Mouse (Mus musculus) cerebellum, adult 2 months (tissue): ENCODE measurements around the gene Gm43552. TPM values are rescaled to one million over a fixed set of nuclear protein-coding genes. Genes with fewer than 3 reads are reported as not detected.
A peak's percentile ranks its signal among the peaks of the same experiment; 100 is the strongest.

ENCODE experiments used
- DNase-seq, 2 experiments: peaks; one replicate each; pipeline ENCODE4 v3.0.0; 2021
- H3K27ac ChIP-seq: fragments of 200-500 bp; 2 replicates; pipeline ENCODE4 v1.5.1; 2012; ENCODE audit warnings: low read length, control low read depth, inconsistent platforms; ENCODE audit not compliant: insufficient read depth
- H3K27me3 ChIP-seq: fragments of 200-500 bp; 2 replicates; pipeline ENCODE4 v1.6.1; 2012; ENCODE audit warnings: inconsistent platforms, mild to moderate bottlenecking, low read length, moderate library complexity; ENCODE audit not compliant: control insufficient read depth, insufficient read depth
- H3K4me1 ChIP-seq: fragments of 200-500 bp; 2 replicates; pipeline ENCODE4 v1.6.1; 2011; ENCODE audit warnings: low read length; ENCODE audit not compliant: control insufficient read depth, insufficient read depth
- H3K4me3 ChIP-seq: fragments of 200-500 bp; replicated peaks from 2 replicates; pipeline ENCODE3; 2011; ENCODE audit warnings: mild to moderate bottlenecking, low read depth, low read length, control low read depth; ENCODE audit not compliant: insufficient read depth
- CTCF ChIP-seq: fragments of 200-500 bp; IDR thresholded peaks from 2 replicates; pipeline ENCODE4 v1.5.1; 2011; ENCODE audit warnings: low read depth, mild to moderate bottlenecking, control low read depth, low read length, moderate library complexity, borderline replicate concordance; ENCODE audit not compliant: insufficient read depth
- POLR2A ChIP-seq: fragments of 200-500 bp; IDR thresholded peaks from 2 replicates; pipeline ENCODE4 v1.6.1; 2011; ENCODE audit warnings: low read length, control low read depth, borderline replicate concordance; ENCODE audit not compliant: insufficient read depth
- WGBS: fragments of 180-500 bp; shearing (Covaris S2); methylation state at CpG from one replicate; pipeline ENCODE4 v1.1.7; 2018; 5-methylcytosine and 5-hydroxymethylcytosine counted together
- polyA plus RNA-seq: library from polyadenylated mRNA; depleted of rRNA; stranded (reverse); fragments of >200 nt; gene quantifications from 2 replicates; pipeline ENCODE4 v1.2.3, GENCODE M21; 2012

Gm43552 gene
- polyA plus RNA-seq, 1 experiment: not detected

GRCm38 (mm10) chr5:65466911-65467310 lies 25.7 kb downstream of the Gm43552 start:
- Histone ChIP-seq H3K27me3 (no peaks in the 10 kb centered on the region), H3K4me1 (peaks cover 6% of the 10 kb centered on the region), H3K27ac (no peak overlapping the region), H3K4me3 (no peak overlapping the region)
- TF ChIP-seq POLR2A (no peak), CTCF (no peak)
- WGBS: 89% methylated on average over 3 of the region's 3 CpGs
- no peak for DNase-seq

GRCm38 (mm10) chr5:65460361-65460760 lies 32.3 kb downstream of the Gm43552 start:
- no peak for TF ChIP-seq CTCF
- no peak for TF ChIP-seq POLR2A
- no peak for DNase-seq
- Histone ChIP-seq H3K4me1 (peaks cover 6% of the 10 kb centered on the region; the same call in 1 of the 2 replicates), H3K27me3 (no peaks in the 10 kb centered on the region), H3K27ac (no peak overlapping the region), H3K4me3 (no peak overlapping the region)
- WGBS: 90% methylated on average over 14 of the region's 14 CpGs

GRCm38 (mm10) chr5:65459454-65459853 lies 33.2 kb downstream of the Gm43552 start:
- peak overlapping the region; percentile 26; the same call in 1 of the 2 replicates for H3K27ac ChIP-seq
- no peak overlapping the region for H3K4me3 ChIP-seq
- peak in 1 of 2 experiments; percentile 62 for DNase-seq
- no peaks in the 10 kb centered on the region for H3K27me3 ChIP-seq
- peaks cover 6% of the 10 kb centered on the region; the same call in 1 of the 2 replicates for H3K4me1 ChIP-seq
- WGBS: 32% methylated on average over 3 of the region's 3 CpGs
- no peak for TF ChIP-seq POLR2A
- no peak for TF ChIP-seq CTCF

- Histone ChIP-seq H3K27ac (no peak overlapping the region), H3K4me1 (peaks cover 6% of the 10 kb centered on the region; the same call in 1 of the 2 replicates), H3K27me3 (no peaks in the 10 kb centered on the region), H3K4me3 (no peak overlapping the region)
- TF ChIP-seq POLR2A (no peak), CTCF (no peak)
- 82% methylated on average over 5 of the region's 5 CpGs for WGBS
- DNase-seq: no peak
These were observed 34.8 kb downstream of the Gm43552 start for GRCm38 (mm10) chr5:65457846-65458245.

- H3K4me1 ChIP-seq: peaks cover 6% of the 10 kb centered on the region; the same call in 1 of the 2 replicates
- no peaks in the 10 kb centered on the region for H3K27me3 ChIP-seq
- no peak overlapping the region; the same call in 1 of the 2 replicates for H3K27ac ChIP-seq
- TF ChIP-seq POLR2A: no peak
- TF ChIP-seq CTCF: no peak
- DNase-seq: no peak
- no peak overlapping the region for H3K4me3 ChIP-seq
- WGBS: 72% methylated on average over 7 of the region's 7 CpGs
These were observed 35.4 kb downstream of the Gm43552 start for GRCm38 (mm10) chr5:65457086-65457827.

GRCm38 (mm10) chr5:65454771-65455170 lies 37.9 kb downstream of the Gm43552 start:
- H3K27ac ChIP-seq: no peak overlapping the region
- DNase-seq: no peak
- 80% methylated on average over 5 of the region's 5 CpGs for WGBS
- H3K4me1 ChIP-seq: no peaks in the 10 kb centered on the region
- no peak overlapping the region for H3K4me3 ChIP-seq
- TF ChIP-seq POLR2A (no peak), CTCF (no peak)
- no peaks in the 10 kb centered on the region for H3K27me3 ChIP-seq

GRCm38 (mm10) chr5:65448941-65449340 lies 43.7 kb downstream of the Gm43552 start:
- no peak for DNase-seq

GRCm38 (mm10) chr5:65447826-65448225 lies 44.8 kb downstream of the Gm43552 start:
- peak; percentile 85 to 94 for DNase-seq
- no peaks in the 10 kb centered on the region for H3K27me3 ChIP-seq
- peaks cover 5% of the 10 kb centered on the region; the same call in 1 of the 2 replicates for H3K4me1 ChIP-seq
- no peak overlapping the region for H3K27ac ChIP-seq
- no peak overlapping the region for H3K4me3 ChIP-seq
- no peak for TF ChIP-seq POLR2A
- TF ChIP-seq CTCF: no peak
- WGBS: 22% methylated on average over 2 of the region's 2 CpGs

More at GRCm38 (mm10) chr5:65448941-65449340, 43.7 kb downstream of the Gm43552 start:
- Histone ChIP-seq H3K4me1 (peaks cover 5% of the 10 kb centered on the region; the same call in 1 of the 2 replicates), H3K4me3 (no peak overlapping the region), H3K27ac (peak overlapping the region; percentile 62; the same call in 1 of the 2 replicates), H3K27me3 (no peaks in the 10 kb centered on the region)
- no peak for TF ChIP-seq CTCF
- no peak for TF ChIP-seq POLR2A
- 88% methylated on average over 4 of the region's 4 CpGs for WGBS
